8 mouse cellular contexts compared by ENCODE assay signal in genomic region chr6:34927156-34927555, GRCm38 (mm10). TPM values are rescaled to one million over a fixed set of nuclear protein-coding genes. Genes with fewer than 3 reads are reported as not detected.
DNase-seq lines count a peak whose midpoint lies in the region; ATAC-seq and TF ChIP-seq lines count a peak whose summit lies in the region.
"Had no signal": no experiment of that assay in that cellular context is flagged by ENCODE, and none has a peak within 500 bp of the region (broad histone marks: within the 10 kb centered on the region; RNA-seq: fewer than 3 reads in every experiment).

No protein-coding gene starts in this region.

- peak; percentile 67 for DNase-seq in G1E (ENCODE audit: low spot score)
- DNase-seq in cerebellum, adult 8-10 months, result peak; percentile 65
- DNase-seq in gastrocnemius, adult 2 months, result peak; percentile 78
- peak; percentile 55 to 85 for DNase-seq in layer of hippocampus, adult 18-20 months (ENCODE audit: low spot score in 2 of 2)
- peak; percentile 79 for DNase-seq in lung, postnatal 0 days (ENCODE audit: low spot score)
- DNase-seq in right cerebral cortex, postnatal 14 days, result peak; percentile 61

- WGBS in lung, postnatal 0 days, result 34% methylated on average over 4 of the region's 4 CpGs

- TF ChIP-seq EP300 in lung, postnatal 0 days (IDR thresholded peaks at IDR 0.05), result no peak

- no peaks in the 10 kb centered on the region for H3K79me2 ChIP-seq in C2C12 (ENCODE audit: control insufficient read depth, insufficient read depth)

- H3K27ac ChIP-seq in gastrocnemius, adult 2 months, result no peak overlapping the region
- H3K27ac ChIP-seq in lung, postnatal 0 days (ENCODE audit: low read length), result no peak overlapping the region
- H3K27ac ChIP-seq: limb, embryonic 12.5 days had no signal

- TF ChIP-seq CTCF in C2C12 (IDR thresholded peaks at IDR 0.05; ENCODE audit: control insufficient read depth, insufficient read depth, insufficient read length) (peak; percentile 66), G1E (IDR thresholded peaks at IDR 0.05; ENCODE audit: low read depth, low read length) (peak; percentile 84)
- TF ChIP-seq CTCF in gastrocnemius, adult 2 months (IDR thresholded peaks at IDR 0.05), result peak; percentile 98
- TF ChIP-seq CTCF in lung, postnatal 0 days (IDR thresholded peaks at IDR 0.05), result peak; percentile 91

- H3K4me3 ChIP-seq in C2C12 (ENCODE audit: insufficient read depth, poor library complexity, severe bottlenecking) (no peak overlapping the region), G1E (ENCODE audit: low read depth, low read length) (no peak overlapping the region)
- no peak overlapping the region for H3K4me3 ChIP-seq in gastrocnemius, adult 2 months
- H3K4me3 ChIP-seq in lung, postnatal 0 days (ENCODE audit: low read depth, low read length), result no peak overlapping the region
- H3K4me3 ChIP-seq: limb, embryonic 12.5 days had no signal

- no peak overlapping the region for H3K4me2 ChIP-seq in lung, postnatal 0 days (replicated peaks; ENCODE audit: low read depth, low read length)
- H3K4me2 ChIP-seq: limb, embryonic 12.5 days had no signal

- no peak overlapping the region for H3K9ac ChIP-seq in lung, postnatal 0 days (replicated peaks; ENCODE audit: low read depth)
- H3K9ac ChIP-seq: limb, embryonic 12.5 days had no signal

- no peaks in the 10 kb centered on the region for H3K4me1 ChIP-seq in G1E (ENCODE audit: insufficient read depth, low read depth, low read length)
- H3K4me1 ChIP-seq in lung, postnatal 0 days (ENCODE audit: insufficient read depth, low read depth, low read length), result no peaks in the 10 kb centered on the region
- H3K4me1 ChIP-seq: limb, embryonic 12.5 days had no signal

- no peaks in the 10 kb centered on the region for H3K9me3 ChIP-seq in G1E (replicated peaks)
- H3K9me3 ChIP-seq in lung, postnatal 0 days (ENCODE audit: low read length), result no peaks in the 10 kb centered on the region
- H3K9me3 ChIP-seq: limb, embryonic 12.5 days had no signal

- intact Hi-C loops in gastrocnemius, adult 2 months (cut with DNase I), result no loop called here

- H3K36me3 ChIP-seq in C2C12 (ENCODE audit: control insufficient read depth, insufficient read depth) (no peaks in the 10 kb centered on the region), G1E (replicated peaks) (no peaks in the 10 kb centered on the region)
- H3K36me3 ChIP-seq in lung, postnatal 0 days (ENCODE audit: insufficient read depth, low read length), result no peaks in the 10 kb centered on the region
- H3K36me3 ChIP-seq: limb, embryonic 12.5 days had no signal

- H3K27me3 ChIP-seq in C2C12 (ENCODE audit: control insufficient read depth, insufficient read depth, insufficient read length), result peaks cover 9% of the 10 kb centered on the region
- peaks cover 14% of the 10 kb centered on the region for H3K27me3 ChIP-seq in G1E (ENCODE audit: insufficient read depth, low read length)
- H3K27me3 ChIP-seq in lung, postnatal 0 days (replicated peaks; ENCODE audit: insufficient read depth, low read length), result no peaks in the 10 kb centered on the region
- H3K27me3 ChIP-seq: limb, embryonic 12.5 days had no signal

- no peaks in the 10 kb centered on the region for H3K79me3 ChIP-seq in C2C12 (ENCODE audit: low read depth)

- peak; percentile 49; the same call in 1 of the 2 replicates for ATAC-seq in G1E (ENCODE audit: extremely low read depth, insufficient number of reproducible peaks, low FRiP score, poor library complexity, severe bottlenecking)
- peak; percentile 67 for ATAC-seq in lung, postnatal 0 days

- no peak overlapping the region for H3ac ChIP-seq in C2C12 (ENCODE audit: control insufficient read depth, insufficient read length, low read depth)

TF ChIP-seq in C2C12, 6 proteins besides CTCF, POLR2A, EP300 and RAD21:
- TF ChIP-seq FOSL1 (IDR thresholded peaks at IDR 0.05; ENCODE audit: insufficient read depth, low read length, poor library complexity, severe bottlenecking) (no peak), MYOG (IDR thresholded peaks at IDR 0.05; ENCODE audit: control insufficient read depth, extremely low read depth, insufficient read length) (no peak), USF1 (IDR thresholded peaks at IDR 0.05; ENCODE audit: low read depth) (no peak), CEBPB (IDR thresholded peaks at IDR 0.05; ENCODE audit: low read depth) (no peak), MYOD1 (IDR thresholded peaks at IDR 0.05; ENCODE audit: control insufficient read depth, insufficient read length, low read depth) (no peak), MAX (IDR thresholded peaks at IDR 0.05) (no peak)

RNA-seq across cellular contexts. Expression of gene Stra8, which starts 7.2 kb away (rescaled TPM):
- polyA plus RNA-seq in C2C12 (2012; fragmentation: generic; extraction: Trizol) (not detected), G1E (2012) (not detected in 2 replicates)
- total RNA-seq in G1E (2014; fragmentation: Nextera tagmentation) (not detected in 2 replicates), G1E (2017) (0.11 TPM in 1 of 2 replicates, not detected in the other)
- not detected for total RNA-seq in gastrocnemius, adult 2 months (2021)
- total RNA-seq in layer of hippocampus, adult 18-20 months (2021), result not detected
- 0.10 TPM in 1 of 2 replicates, not detected in the other for polyA plus RNA-seq in lung, postnatal 0 days (2015; fragmentation: Nextera tagmentation; extraction: Ambion mirVana)
- polyA plus RNA-seq: limb, embryonic 12.5 days had no signal

RNA-seq across cellular contexts. Expression of gene Wdr91, which starts 16.5 kb away (rescaled TPM):
- 12.8 TPM for polyA plus RNA-seq in C2C12 (2012; fragmentation: generic; extraction: Trizol)
- total RNA-seq in G1E (2014; fragmentation: Nextera tagmentation), result 16.7 and 19.9 TPM in 2 replicates
- 18.9 and 19.3 TPM in 2 replicates for total RNA-seq in G1E (2017)
- polyA plus RNA-seq in G1E (2012), result 12.7 and 16.1 TPM in 2 replicates
- 1 to 10 TPM; 5.2 to 8.0 TPM for total RNA-seq in gastrocnemius, adult 2 months (2021)
- total RNA-seq in layer of hippocampus, adult 18-20 months (2021), result 10 to 100 TPM; 34.5 to 35.2 TPM
- polyA plus RNA-seq in lung, postnatal 0 days (2015; fragmentation: Nextera tagmentation; extraction: Ambion mirVana), result 19.9 and 21.1 TPM in 2 replicates

RNA-seq across cellular contexts. Expression of gene Cyren, which starts 49.3 kb away (rescaled TPM):
- polyA plus RNA-seq in C2C12 (2012; fragmentation: generic; extraction: Trizol) (7.9 TPM), G1E (2012) (7.9 and 8.1 TPM in 2 replicates)
- total RNA-seq in G1E (2014; fragmentation: Nextera tagmentation) (12.8 and 17.4 TPM in 2 replicates), G1E (2017) (20.1 and 25.3 TPM in 2 replicates)
- total RNA-seq in gastrocnemius, adult 2 months (2021), result 1 to 10 TPM; 2.8 to 3.7 TPM
- 1 to 10 TPM; 4.5 to 4.8 TPM for total RNA-seq in layer of hippocampus, adult 18-20 months (2021)
- polyA plus RNA-seq in lung, postnatal 0 days (2015; fragmentation: Nextera tagmentation; extraction: Ambion mirVana), result 12.6 and 13.8 TPM in 2 replicates
